Mouse (Mus musculus): ENCODE measurements around the gene Rho. TPM values are rescaled to one million over a fixed set of nuclear protein-coding genes. Genes with fewer than 3 reads are reported as not detected.

The Rho gene
- polyA plus RNA-seq, 1 experiment: not detected

DNA sequence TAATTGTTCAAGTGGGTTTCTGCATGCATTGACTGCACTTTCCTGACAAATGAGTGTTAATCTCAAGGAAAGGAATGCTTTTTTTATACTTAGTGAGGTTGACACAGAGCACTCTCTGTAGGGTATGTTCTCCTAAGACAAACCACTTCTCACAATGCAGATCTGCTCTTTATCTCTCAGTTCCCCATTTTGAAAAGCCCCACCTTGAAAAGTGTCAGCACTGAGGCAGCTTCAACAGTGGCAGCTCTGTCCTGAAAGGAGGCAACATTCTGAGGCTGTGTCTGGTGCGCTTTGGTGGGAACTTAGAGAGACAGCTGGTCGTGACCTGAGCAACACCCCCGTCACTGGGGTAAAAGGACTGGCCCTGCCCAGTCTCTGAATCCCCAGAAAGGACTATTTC is 22.5 kb upstream of the Rho start:
- Histone ChIP-seq H3K36me3 (ENCODE audit: control insufficient read depth) (no peaks in the 10 kb centered on the region), H3K4me1 (ENCODE audit: control insufficient read depth) (peaks cover 15% of the 10 kb centered on the region), H3K4me3 (replicated peaks) (no peak overlapping the region), H3K9me3 (ENCODE audit: control insufficient read depth, low read length) (no peaks in the 10 kb centered on the region), H3K27me3 (ENCODE audit: control insufficient read depth) (no peaks in the 10 kb centered on the region)
- TF ChIP-seq GATA1 (IDR thresholded peaks at IDR 0.05; ENCODE audit: low read length) (no peak), TAL1 (IDR thresholded peaks at IDR 0.05; ENCODE audit: low read length) (no peak)

DNA sequence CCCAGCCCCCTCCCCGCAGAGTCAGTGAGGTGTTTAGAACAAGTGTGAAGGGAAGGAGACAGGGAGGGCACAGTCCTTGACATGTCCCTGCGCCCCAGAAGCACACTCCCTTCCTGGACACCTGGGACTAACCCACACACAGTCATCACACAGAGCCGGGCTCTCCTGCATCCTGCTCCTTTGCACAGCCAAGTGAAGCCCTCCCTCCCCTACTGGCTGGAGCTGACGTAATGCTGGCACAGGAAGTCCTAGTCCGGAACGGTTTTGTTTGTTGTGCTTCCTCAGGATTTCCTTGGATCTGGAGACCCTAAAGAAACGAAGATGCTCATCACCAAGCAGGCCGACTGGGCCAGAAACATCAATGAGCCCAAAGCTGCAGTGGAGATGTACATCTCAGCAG is 21.6 kb upstream of the Rho start:
- H3K27me3 ChIP-seq (ENCODE audit: control insufficient read depth): no peaks in the 10 kb centered on the region
- H3K4me1 ChIP-seq (ENCODE audit: control insufficient read depth): peaks cover 15% of the 10 kb centered on the region
- no peaks in the 10 kb centered on the region for H3K36me3 ChIP-seq (ENCODE audit: control insufficient read depth)
- TF ChIP-seq GATA1 (IDR thresholded peaks at IDR 0.05; ENCODE audit: low read length): no peak
- H3K4me3 ChIP-seq (replicated peaks): no peak overlapping the region
- H3K9me3 ChIP-seq (ENCODE audit: control insufficient read depth, low read length): no peaks in the 10 kb centered on the region

DNA sequence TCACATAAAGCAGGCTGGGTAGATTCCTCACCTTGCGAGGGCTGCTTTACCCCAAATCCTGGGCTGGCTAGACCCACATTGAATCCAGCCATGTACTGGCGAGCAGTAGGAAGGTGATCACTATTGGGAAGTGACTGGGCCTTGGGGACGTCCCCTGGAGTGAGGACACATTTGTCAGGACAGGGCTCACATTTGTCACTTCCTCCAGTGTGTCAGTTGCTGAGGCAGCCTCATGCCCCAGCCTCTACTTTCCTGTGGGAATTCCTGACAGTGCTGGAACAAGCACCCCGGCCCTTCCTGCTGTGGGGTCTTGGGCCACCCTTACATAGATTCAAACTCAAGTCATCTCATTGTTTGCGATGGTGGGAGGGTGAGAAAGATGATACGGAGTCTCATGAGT is 19.8 kb upstream of the Rho start:
- no peak overlapping the region for H3K4me3 ChIP-seq (replicated peaks)
- TF ChIP-seq TAL1 (IDR thresholded peaks at IDR 0.05; ENCODE audit: low read length) (no peak), GATA1 (IDR thresholded peaks at IDR 0.05; ENCODE audit: low read length) (no peak)
- no peaks in the 10 kb centered on the region for H3K9me3 ChIP-seq (ENCODE audit: control insufficient read depth, low read length)
- no peaks in the 10 kb centered on the region for H3K27me3 ChIP-seq (ENCODE audit: control insufficient read depth)
- no peaks in the 10 kb centered on the region; the same call in 1 of the 2 replicates for H3K36me3 ChIP-seq (ENCODE audit: control insufficient read depth)
- H3K4me1 ChIP-seq (ENCODE audit: control insufficient read depth): peaks cover 15% of the 10 kb centered on the region

DNA sequence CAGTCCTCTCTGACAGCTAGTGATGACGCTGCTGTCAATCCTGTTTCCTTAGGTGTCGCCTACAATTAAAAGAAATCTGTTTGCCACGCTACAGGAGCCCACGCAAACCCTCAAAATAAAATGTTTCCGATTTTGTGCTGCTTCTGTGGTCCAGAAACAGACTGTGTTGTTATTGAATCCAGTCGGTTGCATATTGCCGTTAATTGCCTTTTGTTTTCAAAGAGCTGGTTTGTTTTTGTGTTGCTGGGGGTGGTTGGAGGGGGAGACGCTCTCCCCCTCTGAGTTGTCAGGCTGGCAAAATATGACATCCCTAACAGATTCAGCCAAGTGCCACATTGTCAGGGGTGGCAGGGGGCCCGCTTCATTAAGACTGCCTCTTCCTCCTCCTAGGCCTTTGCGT is 18.1 kb upstream of the Rho start:
- TF ChIP-seq TAL1 (IDR thresholded peaks at IDR 0.05; ENCODE audit: low read length) (no peak), GATA1 (IDR thresholded peaks at IDR 0.05; ENCODE audit: low read length) (no peak)
- Histone ChIP-seq H3K27me3 (ENCODE audit: control insufficient read depth) (no peaks in the 10 kb centered on the region), H3K4me3 (replicated peaks) (no peak overlapping the region), H3K9me3 (ENCODE audit: control insufficient read depth, low read length) (no peaks in the 10 kb centered on the region), H3K4me1 (ENCODE audit: control insufficient read depth) (peaks cover 16% of the 10 kb centered on the region), H3K36me3 (ENCODE audit: control insufficient read depth) (no peaks in the 10 kb centered on the region; the same call in 1 of the 2 replicates)

DNA sequence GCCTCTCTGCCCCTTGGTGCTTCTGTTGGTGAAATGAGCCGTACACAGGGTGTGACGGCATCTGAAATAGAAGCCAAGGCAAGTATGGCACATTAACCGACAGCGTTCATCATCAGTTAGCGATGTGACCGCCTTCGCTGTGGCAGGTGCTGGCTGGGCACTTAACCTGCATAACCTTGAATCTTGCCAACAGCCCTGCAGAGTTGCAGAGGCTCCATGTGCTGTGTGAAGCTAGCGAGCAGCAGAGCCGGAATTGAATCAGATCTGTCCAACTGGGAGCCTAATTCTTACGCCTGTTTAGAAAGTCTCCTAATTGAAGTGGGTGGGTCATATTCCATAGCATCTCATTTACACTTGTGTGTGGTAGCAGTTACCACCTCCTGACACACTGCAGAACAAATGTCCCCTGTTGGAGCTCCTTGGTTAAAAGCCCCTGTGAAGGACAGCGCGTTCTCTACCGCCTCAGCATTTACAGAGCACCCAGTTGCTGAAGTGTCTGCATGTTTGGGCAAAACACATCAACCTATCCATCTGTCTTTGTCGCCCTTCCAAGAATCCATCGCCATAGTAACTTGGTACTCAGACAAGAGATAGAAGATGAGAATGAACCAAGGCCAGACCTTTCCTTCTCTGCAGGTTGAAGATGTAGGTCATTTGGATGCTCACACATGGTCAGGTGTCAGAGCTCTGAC is 16.9 kb upstream of the Rho start:
- no peaks in the 10 kb centered on the region for H3K27me3 ChIP-seq (ENCODE audit: control insufficient read depth)
- no peak for TF ChIP-seq GATA1 (IDR thresholded peaks at IDR 0.05; ENCODE audit: low read length)
- TF ChIP-seq TAL1 (IDR thresholded peaks at IDR 0.05; ENCODE audit: low read length): no peak
- no peaks in the 10 kb centered on the region; the same call in 1 of the 2 replicates for H3K36me3 ChIP-seq (ENCODE audit: control insufficient read depth)
- peaks cover 11% of the 10 kb centered on the region for H3K4me1 ChIP-seq (ENCODE audit: control insufficient read depth)
- no peak overlapping the region for H3K4me3 ChIP-seq (replicated peaks)
- H3K9me3 ChIP-seq (ENCODE audit: control insufficient read depth, low read length): peaks cover under 1% of the 10 kb centered on the region; the same call in 1 of the 2 replicates

DNA sequence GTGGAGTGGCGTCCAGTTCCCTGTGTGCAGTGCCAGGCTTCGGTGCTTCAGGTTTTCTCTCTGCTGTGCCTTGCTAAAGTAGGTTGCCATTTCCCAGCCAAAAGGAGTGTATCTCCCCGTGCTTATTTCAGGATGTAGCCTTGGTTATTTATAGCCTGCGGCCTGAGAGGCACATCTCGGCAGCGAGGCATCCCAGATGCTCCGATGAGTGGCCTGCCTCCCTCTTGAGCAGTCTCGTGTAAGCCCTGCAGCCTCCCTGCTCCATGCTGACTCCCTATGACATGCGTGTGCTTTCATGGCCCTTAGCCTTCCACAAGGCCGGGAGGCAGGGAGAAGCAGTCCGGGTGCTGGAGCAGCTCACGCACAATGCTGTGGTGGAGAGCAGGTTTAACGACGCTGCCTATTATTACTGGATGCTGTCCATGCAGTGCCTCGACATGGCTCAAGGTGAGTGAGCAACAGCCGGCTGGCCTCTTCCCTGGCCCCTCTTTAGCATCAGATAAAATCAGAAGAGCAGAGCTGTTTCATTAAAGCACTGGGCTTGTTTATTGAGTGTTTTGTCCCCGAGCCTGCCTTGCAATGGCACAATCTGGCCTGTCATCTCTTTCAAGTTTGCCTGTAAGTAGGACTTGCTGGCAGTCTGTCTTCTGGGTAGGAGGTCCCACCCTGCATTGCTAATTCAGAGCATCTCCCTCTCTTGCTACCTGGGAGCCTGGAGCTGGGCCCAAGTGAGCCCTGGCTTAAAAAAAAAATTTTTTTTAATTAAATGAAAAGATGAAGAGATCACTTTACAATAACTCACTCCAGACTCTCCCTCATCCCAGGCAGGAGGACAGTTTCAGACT is 15.7 kb upstream of the Rho start:
- Histone ChIP-seq H3K4me1 (ENCODE audit: control insufficient read depth) (peaks cover 11% of the 10 kb centered on the region), H3K27me3 (ENCODE audit: control insufficient read depth) (no peaks in the 10 kb centered on the region), H3K4me3 (replicated peaks) (no peak overlapping the region), H3K9me3 (ENCODE audit: control insufficient read depth, low read length) (peaks cover 12% of the 10 kb centered on the region), H3K36me3 (ENCODE audit: control insufficient read depth) (no peaks in the 10 kb centered on the region; the same call in 1 of the 2 replicates)
- TF ChIP-seq GATA1 (IDR thresholded peaks at IDR 0.05; ENCODE audit: low read length): no peak
- no peak for TF ChIP-seq TAL1 (IDR thresholded peaks at IDR 0.05; ENCODE audit: low read length)

DNA sequence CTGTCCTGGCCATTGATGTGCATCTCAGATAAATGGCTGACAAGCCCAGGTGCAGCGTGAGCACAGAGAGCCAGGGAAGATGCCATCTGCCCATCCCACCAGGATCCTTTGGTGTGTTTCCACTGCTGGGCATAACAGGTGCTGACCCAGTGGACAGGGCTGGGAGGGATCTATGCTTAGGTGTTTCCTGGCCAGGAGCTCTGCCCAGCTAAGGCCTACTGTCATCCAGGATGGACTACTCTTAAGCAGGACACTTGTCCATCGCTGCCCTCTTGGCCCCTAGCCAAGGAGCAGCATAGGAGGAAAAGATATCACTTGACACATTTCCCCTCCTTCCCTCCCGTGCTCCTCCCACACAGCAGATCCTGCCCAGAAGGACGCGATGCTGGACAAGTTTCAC is 14.9 kb upstream of the Rho start:
- Histone ChIP-seq H3K9me3 (ENCODE audit: control insufficient read depth, low read length) (peaks cover 12% of the 10 kb centered on the region), H3K4me3 (replicated peaks) (no peak overlapping the region), H3K27me3 (ENCODE audit: control insufficient read depth) (no peaks in the 10 kb centered on the region), H3K4me1 (ENCODE audit: control insufficient read depth) (peaks cover 11% of the 10 kb centered on the region), H3K36me3 (ENCODE audit: control insufficient read depth) (no peaks in the 10 kb centered on the region; the same call in 1 of the 2 replicates)
- no peak for TF ChIP-seq TAL1 (IDR thresholded peaks at IDR 0.05; ENCODE audit: low read length)
- no peak for TF ChIP-seq GATA1 (IDR thresholded peaks at IDR 0.05; ENCODE audit: low read length)

DNA sequence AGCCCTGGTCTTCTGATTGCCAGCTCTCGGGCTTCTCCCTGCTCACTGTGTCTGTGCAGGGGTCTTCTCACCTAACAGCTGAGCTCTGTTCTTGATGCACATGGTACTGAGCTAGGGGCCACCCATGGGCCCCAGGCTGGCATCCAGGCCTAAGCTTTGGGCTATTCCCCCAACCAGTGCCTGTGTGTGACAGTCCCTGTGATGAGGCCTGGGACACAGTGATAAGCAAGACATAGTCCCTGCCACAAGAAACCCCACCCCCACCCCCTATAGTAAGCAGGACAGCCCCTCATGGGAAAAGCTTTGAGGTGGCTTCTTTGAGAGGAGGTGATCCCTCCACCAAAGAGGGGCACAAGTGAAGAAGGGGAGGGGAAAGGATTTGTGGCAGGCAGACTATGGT is 12.9 kb upstream of the Rho start:
- H3K36me3 ChIP-seq (ENCODE audit: control insufficient read depth): no peaks in the 10 kb centered on the region; the same call in 1 of the 2 replicates
- H3K27me3 ChIP-seq (ENCODE audit: control insufficient read depth): no peaks in the 10 kb centered on the region
- peaks cover 15% of the 10 kb centered on the region for H3K4me1 ChIP-seq (ENCODE audit: control insufficient read depth)
- no peak overlapping the region for H3K4me3 ChIP-seq (replicated peaks)
- H3K9me3 ChIP-seq (ENCODE audit: control insufficient read depth, low read length): peaks cover 16% of the 10 kb centered on the region
- TF ChIP-seq GATA1 (IDR thresholded peaks at IDR 0.05; ENCODE audit: low read length) (no peak), TAL1 (IDR thresholded peaks at IDR 0.05; ENCODE audit: low read length) (no peak)

DNA sequence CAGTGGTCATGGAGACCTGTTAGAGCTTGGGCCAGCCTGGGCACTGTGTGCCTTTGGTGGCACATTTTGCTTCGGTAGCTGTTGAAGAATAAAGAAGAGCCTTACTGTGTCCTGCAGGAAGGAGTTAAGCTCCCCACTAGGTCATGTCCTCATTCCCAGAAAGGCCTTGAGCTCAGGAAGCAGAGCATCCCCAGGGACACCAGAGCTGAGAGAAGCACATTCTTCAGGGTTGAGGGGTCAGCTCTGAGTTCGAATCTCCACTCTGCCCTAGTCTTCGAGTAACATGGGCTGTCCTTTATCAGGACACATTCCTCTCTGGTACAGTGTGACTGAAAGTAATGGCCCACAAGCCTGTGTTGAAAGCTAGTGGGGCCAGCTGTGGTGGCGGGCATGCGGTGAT is 11.7 kb upstream of the Rho start:
- Histone ChIP-seq H3K4me3 (replicated peaks) (no peak overlapping the region), H3K36me3 (ENCODE audit: control insufficient read depth) (no peaks in the 10 kb centered on the region; the same call in 1 of the 2 replicates), H3K4me1 (ENCODE audit: control insufficient read depth) (peaks cover 15% of the 10 kb centered on the region), H3K9me3 (ENCODE audit: control insufficient read depth, low read length) (peaks cover 16% of the 10 kb centered on the region), H3K27me3 (ENCODE audit: control insufficient read depth) (no peaks in the 10 kb centered on the region)
- TF ChIP-seq TAL1 (IDR thresholded peaks at IDR 0.05; ENCODE audit: low read length): no peak
- no peak for TF ChIP-seq GATA1 (IDR thresholded peaks at IDR 0.05; ENCODE audit: low read length)
